Mouse (Mus musculus): ENCODE data around the gene Cyth3. TPM values are rescaled to one million over a fixed set of nuclear protein-coding genes. Genes with fewer than 3 reads are reported as not detected.

Cyth3 gene
- polyA plus RNA-seq, 1 experiment, result 23.9 TPM

DNA sequence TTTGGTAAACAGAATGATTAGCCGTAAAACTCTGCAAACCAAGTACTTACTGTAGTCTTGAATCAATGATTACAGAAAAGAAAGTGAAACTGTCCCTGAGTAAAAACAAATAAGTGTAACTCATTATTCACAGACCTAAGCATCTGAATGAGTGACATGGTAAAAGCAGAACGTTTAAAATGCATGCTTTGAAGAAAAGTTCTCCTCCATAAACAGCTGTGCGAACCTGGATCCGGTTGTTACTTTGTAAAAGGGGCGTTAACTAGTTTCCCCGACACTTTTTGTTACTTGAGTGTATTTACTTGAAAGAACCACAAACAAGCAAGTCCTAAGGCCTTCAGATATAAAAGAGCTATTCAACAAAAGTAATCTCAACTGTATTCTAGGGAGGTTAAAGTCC lies 108.7 kb downstream of the Cyth3 start:
- no peak for TF ChIP-seq CEBPB (IDR thresholded peaks at IDR 0.05; ENCODE audit: low read depth)
- TF ChIP-seq CTCF (IDR thresholded peaks at IDR 0.05; ENCODE audit: control insufficient read depth, insufficient read depth, insufficient read length), result no peak
- TF ChIP-seq MYOG (IDR thresholded peaks at IDR 0.05; ENCODE audit: control insufficient read depth, extremely low read depth, insufficient read length), result no peak
- TF ChIP-seq MAX (IDR thresholded peaks at IDR 0.05), result no peak
- no peak for TF ChIP-seq FOSL1 (IDR thresholded peaks at IDR 0.05; ENCODE audit: insufficient read depth, low read length, poor library complexity, severe bottlenecking)
- TF ChIP-seq USF1 (IDR thresholded peaks at IDR 0.05; ENCODE audit: low read depth), result no peak
- TF ChIP-seq MYOD1 (IDR thresholded peaks at IDR 0.05; ENCODE audit: control insufficient read depth, insufficient read length, low read depth), result no peak
- Histone ChIP-seq H3K27me3 (ENCODE audit: control insufficient read depth, insufficient read depth, insufficient read length) (peaks cover 14% of the 10 kb centered on the region), H3K79me3 (ENCODE audit: low read depth) (peaks cover 25% of the 10 kb centered on the region), H3K4me3 (ENCODE audit: insufficient read depth, poor library complexity, severe bottlenecking) (peak overlapping the region; percentile 80), H3K79me2 (ENCODE audit: control insufficient read depth, insufficient read depth) (peaks cover 42% of the 10 kb centered on the region), H3K36me3 (ENCODE audit: control insufficient read depth, insufficient read depth) (peaks cover 15% of the 10 kb centered on the region), H3ac (ENCODE audit: control insufficient read depth, insufficient read length, low read depth) (no peak overlapping the region)

GRCm38 (mm10) chr5:143731483-143732112 lies 109.4 kb downstream of the Cyth3 start:
- Histone ChIP-seq H3K4me3 (ENCODE audit: insufficient read depth, poor library complexity, severe bottlenecking) (peak overlapping the region; percentile 80), H3K79me2 (ENCODE audit: control insufficient read depth, insufficient read depth) (peaks cover 42% of the 10 kb centered on the region), H3K27me3 (ENCODE audit: control insufficient read depth, insufficient read depth, insufficient read length) (peaks cover 20% of the 10 kb centered on the region), H3ac (ENCODE audit: control insufficient read depth, insufficient read length, low read depth) (peak overlapping the region; percentile 83), H3K79me3 (ENCODE audit: low read depth) (peaks cover 25% of the 10 kb centered on the region), H3K36me3 (ENCODE audit: control insufficient read depth, insufficient read depth) (peaks cover 10% of the 10 kb centered on the region)
- no peak for TF ChIP-seq MYOD1 (IDR thresholded peaks at IDR 0.05; ENCODE audit: control insufficient read depth, insufficient read length, low read depth)
- TF ChIP-seq CTCF (IDR thresholded peaks at IDR 0.05; ENCODE audit: control insufficient read depth, insufficient read depth, insufficient read length), result no peak
- no peak for TF ChIP-seq USF1 (IDR thresholded peaks at IDR 0.05; ENCODE audit: low read depth)
- no peak for TF ChIP-seq FOSL1 (IDR thresholded peaks at IDR 0.05; ENCODE audit: insufficient read depth, low read length, poor library complexity, severe bottlenecking)
- TF ChIP-seq MAX (IDR thresholded peaks at IDR 0.05), result no peak
- TF ChIP-seq MYOG (IDR thresholded peaks at IDR 0.05; ENCODE audit: control insufficient read depth, extremely low read depth, insufficient read length), result no peak
- TF ChIP-seq CEBPB (IDR thresholded peaks at IDR 0.05; ENCODE audit: low read depth), result no peak

GRCm38 (mm10) chr5:143732180-143732891 lies 110.1 kb downstream of the Cyth3 start, which contains the start of gene Usp42:
TSS of gene Usp42 (minus strand) at chr5:143732280.
- H3K79me3 ChIP-seq (ENCODE audit: low read depth), result peaks cover 25% of the 10 kb centered on the region
- H3ac ChIP-seq (ENCODE audit: control insufficient read depth, insufficient read length, low read depth), result peak within 1 kb of the TSS; percentile 83
- H3K79me2 ChIP-seq (ENCODE audit: control insufficient read depth, insufficient read depth), result peaks cover 38% of the 10 kb centered on the region
- peaks cover 27% of the 10 kb centered on the region for H3K27me3 ChIP-seq (ENCODE audit: control insufficient read depth, insufficient read depth, insufficient read length)
- TF ChIP-seq CTCF (IDR thresholded peaks at IDR 0.05; ENCODE audit: control insufficient read depth, insufficient read depth, insufficient read length), result peak; percentile 99
- no peak for TF ChIP-seq CEBPB (IDR thresholded peaks at IDR 0.05; ENCODE audit: low read depth)
- TF ChIP-seq USF1 (IDR thresholded peaks at IDR 0.05; ENCODE audit: low read depth), result no peak
- peaks cover 5% of the 10 kb centered on the region for H3K36me3 ChIP-seq (ENCODE audit: control insufficient read depth, insufficient read depth)
- peak within 1 kb of the TSS; percentile 80 for H3K4me3 ChIP-seq (ENCODE audit: insufficient read depth, poor library complexity, severe bottlenecking)

GRCm38 (mm10) chr5:143749630-143750208 lies 127.5 kb downstream of the Cyth3 start:
- TF ChIP-seq FOSL1 (IDR thresholded peaks at IDR 0.05; ENCODE audit: insufficient read depth, low read length, poor library complexity, severe bottlenecking), result no peak
- no peak for TF ChIP-seq USF1 (IDR thresholded peaks at IDR 0.05; ENCODE audit: low read depth)
- TF ChIP-seq MAX (IDR thresholded peaks at IDR 0.05), result no peak
- TF ChIP-seq CTCF (IDR thresholded peaks at IDR 0.05; ENCODE audit: control insufficient read depth, insufficient read depth, insufficient read length), result no peak
- no peak for TF ChIP-seq MYOD1 (IDR thresholded peaks at IDR 0.05; ENCODE audit: control insufficient read depth, insufficient read length, low read depth)
- no peak for TF ChIP-seq MYOG (IDR thresholded peaks at IDR 0.05; ENCODE audit: control insufficient read depth, extremely low read depth, insufficient read length)
- no peak for TF ChIP-seq CEBPB (IDR thresholded peaks at IDR 0.05; ENCODE audit: low read depth)

GRCm38 (mm10) chr5:143755529-143756141 lies 133.4 kb downstream of the Cyth3 start:
- H3K79me2 ChIP-seq (ENCODE audit: control insufficient read depth, insufficient read depth), result no peaks in the 10 kb centered on the region
- H3K79me3 ChIP-seq (ENCODE audit: low read depth), result no peaks in the 10 kb centered on the region
- H3K4me3 ChIP-seq (ENCODE audit: insufficient read depth, poor library complexity, severe bottlenecking), result no peak overlapping the region
- TF ChIP-seq CEBPB (IDR thresholded peaks at IDR 0.05; ENCODE audit: low read depth), result no peak
- no peak for TF ChIP-seq FOSL1 (IDR thresholded peaks at IDR 0.05; ENCODE audit: insufficient read depth, low read length, poor library complexity, severe bottlenecking)
- TF ChIP-seq USF1 (IDR thresholded peaks at IDR 0.05; ENCODE audit: low read depth), result no peak
- no peak for TF ChIP-seq MAX (IDR thresholded peaks at IDR 0.05)
- no peak for TF ChIP-seq MYOD1 (IDR thresholded peaks at IDR 0.05; ENCODE audit: control insufficient read depth, insufficient read length, low read depth)
- TF ChIP-seq MYOG (IDR thresholded peaks at IDR 0.05; ENCODE audit: control insufficient read depth, extremely low read depth, insufficient read length), result no peak
- no peak for TF ChIP-seq CTCF (IDR thresholded peaks at IDR 0.05; ENCODE audit: control insufficient read depth, insufficient read depth, insufficient read length)
- H3K36me3 ChIP-seq (ENCODE audit: control insufficient read depth, insufficient read depth), result no peaks in the 10 kb centered on the region
- H3K27me3 ChIP-seq (ENCODE audit: control insufficient read depth, insufficient read depth, insufficient read length), result peaks cover 10% of the 10 kb centered on the region
- H3ac ChIP-seq (ENCODE audit: control insufficient read depth, insufficient read length, low read depth), result no peak overlapping the region

More at GRCm38 (mm10) chr5:143749630-143750208, 127.5 kb downstream of the Cyth3 start:
- Histone ChIP-seq H3K79me3 (ENCODE audit: low read depth) (no peaks in the 10 kb centered on the region), H3ac (ENCODE audit: control insufficient read depth, insufficient read length, low read depth) (no peak overlapping the region), H3K36me3 (ENCODE audit: control insufficient read depth, insufficient read depth) (no peaks in the 10 kb centered on the region), H3K27me3 (ENCODE audit: control insufficient read depth, insufficient read depth, insufficient read length) (peaks cover 29% of the 10 kb centered on the region), H3K79me2 (ENCODE audit: control insufficient read depth, insufficient read depth) (no peaks in the 10 kb centered on the region), H3K4me3 (ENCODE audit: insufficient read depth, poor library complexity, severe bottlenecking) (no peak overlapping the region)
